Mouse (Mus musculus): ENCODE data around the gene Hist1h2ac.

The Hist1h2ac gene

GRCm38 (mm10) chr13:23659636-23660366, 23.9 kb downstream of the Hist1h2ac start:
- WGBS, result 49% methylated on average over 6 of the region's 6 CpGs

Measured in cerebral cortex, adult 2 months (tissue).